Mouse (Mus musculus) midbrain, embryonic 16.5 days (tissue): ENCODE data around the gene Clrn2. TPM values are rescaled to one million over a fixed set of nuclear protein-coding genes. Genes with fewer than 3 reads are reported as not detected.

Experiments
- ATAC-seq: fragments of 200-750 bp; cut with Nextera tagmentation; 2 replicates; pipeline ENCODE4 v1.8.0; 2017; ENCODE audit warnings: moderate TSS enrichment
- H3K27ac ChIP-seq: fragments of 300-500 bp; sonication (generic); 2 replicates; pipeline ENCODE4 v1.5.1; 2014; ENCODE audit warnings: mild to moderate bottlenecking, low read length, mixed read lengths
- H3K27me3 ChIP-seq: fragments of 300-500 bp; sonication (generic); 2 replicates; pipeline ENCODE4 v1.6.1; 2014; ENCODE audit warnings: low read depth, low read length, mixed read lengths; ENCODE audit not compliant: control insufficient read depth, insufficient read depth
- H3K36me3 ChIP-seq: fragments of 300-500 bp; sonication (generic); 2 replicates; pipeline ENCODE4 v1.6.1; 2014; ENCODE audit warnings: mild to moderate bottlenecking, low read length, moderate library complexity, mixed read lengths; ENCODE audit not compliant: control insufficient read depth, insufficient read depth
- H3K4me1 ChIP-seq: fragments of 300-500 bp; sonication (generic); 2 replicates; pipeline ENCODE4 v1.6.1; 2014; ENCODE audit warnings: mild to moderate bottlenecking, low read length, mixed read lengths; ENCODE audit not compliant: control insufficient read depth, insufficient read depth
- H3K4me2 ChIP-seq: fragments of 300-500 bp; sonication (generic); 2 replicates; pipeline ENCODE4 v1.6.1; 2014; ENCODE audit warnings: mild to moderate bottlenecking, low read length, mixed read lengths
- H3K4me3 ChIP-seq: fragments of 300-500 bp; sonication (generic); 2 replicates; pipeline ENCODE4 v1.5.1; 2014; ENCODE audit warnings: low read depth, mild to moderate bottlenecking, low read length, moderate library complexity, mixed read lengths
- H3K9ac ChIP-seq: fragments of 300-500 bp; sonication (generic); 2 replicates; pipeline ENCODE4 v1.6.1; 2014; ENCODE audit warnings: low read depth, low read length, mixed read lengths
- H3K9me3 ChIP-seq: fragments of 300-500 bp; sonication (generic); replicated peaks from 2 replicates; pipeline ENCODE4 v1.6.1; 2014; ENCODE audit warnings: mild to moderate bottlenecking, low read length, mixed read lengths; ENCODE audit not compliant: control insufficient read depth, poor library complexity, severe bottlenecking
- WGBS: fragments of 180-500 bp; shearing (Covaris S2); extraction: QIAGEN DNeasy Blood & Tissue Kit; methylation state at CpG from one replicate; pipeline ENCODE4 v1.1.7; 2014; 5-methylcytosine and 5-hydroxymethylcytosine counted together
- polyA plus RNA-seq: library from polyadenylated mRNA; unstranded; fragments of >200 nt; fragmentation: Nextera tagmentation; extraction: Ambion mirVana; gene quantifications from 2 replicates; pipeline ENCODE4 v1.2.1, GENCODE M21; 2015

Clrn2 gene
- polyA plus RNA-seq, 1 experiment from 2014 or later, result 0.33 TPM

DNA sequence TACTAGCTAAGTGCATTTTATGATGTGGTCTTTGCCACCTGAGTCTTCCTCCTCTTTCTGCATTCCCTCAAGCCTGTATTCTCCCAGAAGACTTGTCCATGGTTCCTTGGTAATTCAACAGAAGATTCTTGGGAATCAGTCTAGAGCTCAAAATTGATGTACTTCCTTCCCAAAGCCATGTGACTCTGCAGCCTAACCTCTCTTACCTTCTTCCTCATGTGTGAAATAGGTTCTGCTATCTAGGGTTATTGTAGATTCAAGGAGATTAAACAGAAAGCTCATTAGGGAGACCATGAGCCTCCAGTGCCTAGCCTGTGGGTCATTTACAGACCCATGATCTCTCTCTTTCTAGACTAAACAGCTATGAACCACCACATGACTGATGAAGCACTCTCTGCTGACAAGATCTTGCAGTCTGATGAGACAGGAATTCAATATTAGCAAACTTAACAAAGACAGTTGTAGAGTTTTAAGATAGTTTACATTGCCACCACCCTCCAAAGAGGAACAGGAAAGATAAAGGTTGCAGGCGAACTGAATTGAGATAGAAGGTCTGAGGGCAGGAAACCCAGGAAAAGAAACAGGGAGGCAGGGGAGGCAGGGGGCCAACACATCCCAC is 27.0 kb upstream of the Clrn2 start:
- no peak overlapping the region for H3K4me2 ChIP-seq
- no peak overlapping the region for H3K27ac ChIP-seq
- H3K9me3 ChIP-seq, result no peaks in the 10 kb centered on the region
- no peak overlapping the region for H3K4me3 ChIP-seq
- no peaks in the 10 kb centered on the region for H3K27me3 ChIP-seq
- no peaks in the 10 kb centered on the region for H3K4me1 ChIP-seq
- WGBS, result 83% methylated on average over 1 of the region's 1 CpGs
- H3K36me3 ChIP-seq, result no peaks in the 10 kb centered on the region
- no peak overlapping the region for H3K9ac ChIP-seq
- no peak for ATAC-seq

DNA sequence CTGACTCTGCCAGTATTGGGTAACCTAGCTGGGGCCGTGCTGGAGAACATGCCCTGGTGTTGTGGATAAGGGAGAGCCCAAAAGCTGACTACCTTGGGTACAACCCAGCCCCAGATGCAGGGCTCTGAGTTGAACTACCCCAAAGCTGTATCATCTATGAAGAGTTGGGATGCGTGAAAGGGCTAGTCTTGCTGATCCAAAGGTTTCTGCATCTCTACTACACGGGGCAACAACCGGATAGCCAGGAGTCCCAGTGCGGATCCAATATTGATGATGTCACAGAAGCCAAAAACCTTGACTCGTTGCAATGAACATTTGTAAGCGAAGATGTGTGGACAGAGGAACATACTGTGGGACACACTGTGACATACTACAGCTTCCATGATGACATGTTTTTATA is 25.7 kb upstream of the Clrn2 start:
- Histone ChIP-seq H3K9ac (no peak overlapping the region), H3K27ac (no peak overlapping the region), H3K9me3 (no peaks in the 10 kb centered on the region), H3K36me3 (no peaks in the 10 kb centered on the region), H3K27me3 (no peaks in the 10 kb centered on the region), H3K4me1 (no peaks in the 10 kb centered on the region), H3K4me3 (no peak overlapping the region), H3K4me2 (no peak overlapping the region)
- no peak for ATAC-seq
- 95% methylated on average over 7 of the region's 7 CpGs for WGBS

DNA sequence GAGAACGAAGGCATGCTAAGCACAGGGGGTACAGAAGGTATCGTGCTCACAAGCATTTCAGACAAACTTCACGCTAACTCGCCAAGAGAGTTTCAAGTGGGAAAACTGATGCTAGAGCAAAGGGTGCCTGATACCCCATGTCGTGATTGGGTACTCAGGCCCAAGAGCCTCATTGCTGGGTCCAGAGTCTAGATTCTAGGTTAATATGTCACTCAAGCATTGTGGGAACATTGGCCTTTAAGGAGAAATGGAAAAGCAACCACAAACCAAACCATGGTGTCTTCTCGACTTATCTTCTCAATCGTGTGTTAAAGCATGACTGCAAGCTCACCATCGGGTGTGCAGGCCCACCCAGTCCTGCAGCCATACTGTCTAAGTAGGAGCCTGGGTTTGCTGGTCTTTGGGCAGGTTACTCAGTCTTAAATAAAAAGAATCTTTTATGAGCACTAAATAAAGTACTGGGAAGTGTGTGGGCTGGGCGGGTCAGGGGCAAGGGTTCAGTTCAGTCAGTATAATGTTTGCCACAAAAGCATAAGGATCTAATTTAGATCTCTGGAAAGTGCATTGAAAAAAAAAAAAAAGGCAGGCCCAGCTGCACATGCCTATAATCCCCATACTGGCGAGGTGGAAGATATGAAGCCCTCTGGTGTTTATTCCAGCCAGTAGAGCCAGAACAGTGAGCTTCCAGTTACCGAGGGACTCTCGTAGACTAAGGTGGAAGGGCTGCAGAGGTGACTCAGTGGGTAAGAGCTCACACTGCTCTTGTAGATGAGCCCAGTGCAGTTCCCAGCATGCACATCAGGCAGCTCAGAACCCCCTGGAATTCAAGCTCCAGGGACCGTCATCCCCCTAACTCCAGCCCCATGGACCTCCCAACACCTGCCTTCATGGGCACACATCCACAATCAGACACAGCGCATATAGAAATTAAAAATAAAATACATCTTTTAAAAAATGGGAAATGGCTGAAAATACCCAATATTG is 17.3 kb upstream of the Clrn2 start:
- no peak overlapping the region for H3K9ac ChIP-seq
- WGBS, result 89% methylated on average over 14 of the region's 14 CpGs
- H3K27ac ChIP-seq, result no peak overlapping the region
- no peak overlapping the region for H3K4me3 ChIP-seq
- H3K36me3 ChIP-seq, result peaks cover 5% of the 10 kb centered on the region; the same call in 1 of the 2 replicates
- no peak for ATAC-seq
- H3K4me2 ChIP-seq, result no peak overlapping the region
- H3K4me1 ChIP-seq, result no peaks in the 10 kb centered on the region
- no peaks in the 10 kb centered on the region for H3K9me3 ChIP-seq
- no peaks in the 10 kb centered on the region for H3K27me3 ChIP-seq

DNA sequence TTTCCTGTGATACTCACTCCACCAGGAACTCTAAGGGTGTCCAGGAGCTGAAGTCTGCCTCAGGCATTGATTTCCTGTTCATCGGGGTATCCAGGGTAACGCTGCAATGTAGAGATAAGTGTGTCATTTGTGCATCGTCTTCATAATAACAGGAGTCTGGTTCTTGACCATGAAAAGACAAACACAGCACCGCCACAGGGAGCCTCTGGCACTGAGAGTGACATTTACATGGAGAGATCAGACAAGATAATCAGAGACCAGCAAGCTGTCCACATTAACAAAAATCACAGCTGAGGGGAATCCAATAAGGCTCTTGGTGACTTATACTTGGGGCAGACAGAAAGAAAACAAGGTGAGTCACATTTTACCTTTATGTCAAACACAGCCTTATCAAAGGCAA is 15.7 kb upstream of the Clrn2 start:
- no peak overlapping the region for H3K4me2 ChIP-seq
- peak; percentile 39; the same call in 1 of the 2 replicates for ATAC-seq
- no peak overlapping the region for H3K4me3 ChIP-seq
- no peaks in the 10 kb centered on the region for H3K27me3 ChIP-seq
- H3K27ac ChIP-seq, result no peak overlapping the region
- H3K36me3 ChIP-seq, result peaks cover 8% of the 10 kb centered on the region; the same call in 1 of the 2 replicates
- no peak overlapping the region for H3K9ac ChIP-seq
- 57% methylated on average over 4 of the region's 4 CpGs for WGBS
- H3K4me1 ChIP-seq, result no peaks in the 10 kb centered on the region
- H3K9me3 ChIP-seq, result no peaks in the 10 kb centered on the region

DNA sequence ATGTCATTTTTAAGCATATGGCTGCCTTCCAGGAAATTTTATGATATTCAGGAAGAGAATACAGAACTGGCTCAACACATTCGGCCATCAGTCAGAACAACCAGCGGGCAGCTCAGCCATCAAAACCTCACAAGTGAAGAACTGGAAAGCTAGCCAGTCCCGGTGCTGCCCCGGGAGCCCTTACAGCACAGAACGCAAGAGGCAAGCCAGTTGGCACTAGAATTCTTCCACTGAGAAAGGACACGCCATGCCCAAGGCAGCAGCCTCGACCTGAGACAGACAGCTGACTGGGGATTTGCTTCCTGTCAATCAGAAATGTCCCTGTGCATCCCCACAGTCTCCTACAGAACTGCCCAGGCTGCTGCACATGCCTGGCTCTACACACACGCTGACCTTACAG is 15.2 kb upstream of the Clrn2 start:
- H3K4me3 ChIP-seq, result no peak overlapping the region

DNA sequence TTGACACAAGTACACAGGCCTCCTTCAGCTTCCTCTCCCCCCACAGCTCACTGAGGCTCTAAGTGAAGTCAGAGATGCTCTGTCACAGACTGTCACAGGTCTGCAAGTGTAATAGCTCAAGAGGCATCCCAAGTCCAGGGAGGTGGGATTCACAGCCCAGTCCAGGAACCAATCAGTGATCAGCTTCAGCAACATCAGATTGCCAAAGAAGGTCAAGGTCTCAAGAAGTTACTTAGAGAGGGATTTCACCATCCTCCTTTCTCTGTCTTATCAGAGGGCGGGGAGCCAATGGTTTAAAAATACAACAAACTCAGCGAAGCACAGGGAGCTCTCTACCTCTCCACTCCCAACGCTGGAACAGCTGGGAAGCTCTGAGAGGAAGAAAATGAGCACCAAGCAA is 12.4 kb upstream of the Clrn2 start:
- no peak overlapping the region for H3K4me2 ChIP-seq
- 95% methylated on average over 3 of the region's 3 CpGs for WGBS
- H3K36me3 ChIP-seq, result peaks cover 7% of the 10 kb centered on the region; the same call in 1 of the 2 replicates
- no peaks in the 10 kb centered on the region for H3K27me3 ChIP-seq
- no peaks in the 10 kb centered on the region for H3K4me1 ChIP-seq
- H3K9ac ChIP-seq, result no peak overlapping the region
- ATAC-seq, result no peak
- no peaks in the 10 kb centered on the region for H3K9me3 ChIP-seq
- no peak overlapping the region for H3K27ac ChIP-seq
- no peak overlapping the region for H3K4me3 ChIP-seq

More for the DNA sequence above, 15.2 kb upstream of the Clrn2 start:
- Histone ChIP-seq H3K4me2 (no peak overlapping the region), H3K27me3 (no peaks in the 10 kb centered on the region), H3K4me1 (no peaks in the 10 kb centered on the region), H3K27ac (no peak overlapping the region), H3K36me3 (peaks cover 9% of the 10 kb centered on the region; the same call in 1 of the 2 replicates), H3K9me3 (no peaks in the 10 kb centered on the region), H3K9ac (no peak overlapping the region)
- ATAC-seq, result 0 out of 2 replicates have a peak, but pooled peaks have one; percentile 28
- WGBS, result 84% methylated on average over 8 of the region's 8 CpGs

DNA sequence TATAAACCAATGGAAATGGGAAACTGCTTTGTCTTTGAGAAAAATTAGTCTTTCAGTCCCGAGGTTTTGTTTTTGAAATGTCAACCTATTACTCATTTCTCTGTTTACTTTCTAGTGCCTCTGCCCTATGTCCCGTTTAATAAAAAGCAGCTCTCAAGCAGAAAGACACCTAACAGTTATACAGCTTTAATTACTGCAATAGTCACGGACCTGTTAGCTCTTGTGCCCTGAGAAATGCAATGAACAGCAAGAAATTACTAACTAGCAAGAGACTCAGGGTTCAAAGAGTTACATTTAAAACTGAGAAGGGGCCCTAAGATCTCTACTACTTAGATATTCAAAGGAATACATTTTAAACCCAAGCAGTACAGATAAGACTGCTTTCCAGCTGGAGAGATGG is 11.8 kb upstream of the Clrn2 start:
- H3K9me3 ChIP-seq, result no peaks in the 10 kb centered on the region
- H3K9ac ChIP-seq, result no peak overlapping the region
- H3K36me3 ChIP-seq, result peaks cover 7% of the 10 kb centered on the region; the same call in 1 of the 2 replicates
- H3K27me3 ChIP-seq, result no peaks in the 10 kb centered on the region
- H3K4me1 ChIP-seq, result no peaks in the 10 kb centered on the region
- H3K4me2 ChIP-seq, result no peak overlapping the region
- 93% methylated on average over 3 of the region's 3 CpGs for WGBS
- no peak overlapping the region for H3K4me3 ChIP-seq
- H3K27ac ChIP-seq, result no peak overlapping the region
- no peak for ATAC-seq

DNA sequence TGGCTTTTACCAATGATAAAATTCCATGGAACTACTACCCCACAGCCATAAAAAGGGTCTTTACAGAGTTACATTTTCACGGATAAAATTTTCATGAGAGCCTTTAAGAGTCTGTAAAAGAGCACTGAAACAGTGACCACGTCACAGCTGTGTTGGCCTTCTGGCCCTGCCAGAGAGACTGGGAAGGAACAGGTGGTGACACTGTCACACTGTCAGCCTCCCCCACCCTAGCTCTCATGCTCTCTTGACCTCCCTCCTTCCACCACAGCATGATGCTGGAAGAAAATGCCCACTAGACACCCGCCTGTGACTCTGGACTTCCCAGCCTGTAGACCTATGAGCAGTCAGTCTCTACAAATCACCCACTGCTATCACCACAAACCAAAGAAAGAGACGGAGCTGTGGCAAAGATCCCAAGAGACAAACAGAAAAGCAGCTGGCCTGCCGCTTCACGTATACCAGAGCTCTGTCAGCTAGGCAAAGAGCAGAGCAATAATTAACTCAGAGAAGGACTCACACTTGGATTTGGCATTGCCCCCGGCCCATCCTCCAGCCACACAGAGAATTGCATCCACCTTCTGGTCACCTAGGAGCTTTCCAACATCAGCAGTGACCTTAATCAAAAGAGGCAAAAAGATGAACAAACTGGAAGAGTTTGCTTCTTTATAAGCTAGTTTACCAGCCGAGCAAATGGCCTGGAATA is 9.3 kb upstream of the Clrn2 start:
- WGBS, result 94% methylated on average over 8 of the region's 8 CpGs
- Histone ChIP-seq H3K9me3 (no peaks in the 10 kb centered on the region), H3K4me1 (peaks cover 14% of the 10 kb centered on the region), H3K27ac (no peak overlapping the region), H3K4me3 (no peak overlapping the region), H3K9ac (no peak overlapping the region), H3K4me2 (no peak overlapping the region), H3K36me3 (peaks cover 7% of the 10 kb centered on the region; the same call in 1 of the 2 replicates), H3K27me3 (no peaks in the 10 kb centered on the region)
- ATAC-seq, result no peak
